Mouse (Mus musculus): ENCODE results near the gene Kin. TPM values are rescaled to one million over a fixed set of nuclear protein-coding genes. Genes with fewer than 3 reads are reported as not detected.

Kin gene
- 24.1 TPM for polyA plus RNA-seq (2021)

DNA sequence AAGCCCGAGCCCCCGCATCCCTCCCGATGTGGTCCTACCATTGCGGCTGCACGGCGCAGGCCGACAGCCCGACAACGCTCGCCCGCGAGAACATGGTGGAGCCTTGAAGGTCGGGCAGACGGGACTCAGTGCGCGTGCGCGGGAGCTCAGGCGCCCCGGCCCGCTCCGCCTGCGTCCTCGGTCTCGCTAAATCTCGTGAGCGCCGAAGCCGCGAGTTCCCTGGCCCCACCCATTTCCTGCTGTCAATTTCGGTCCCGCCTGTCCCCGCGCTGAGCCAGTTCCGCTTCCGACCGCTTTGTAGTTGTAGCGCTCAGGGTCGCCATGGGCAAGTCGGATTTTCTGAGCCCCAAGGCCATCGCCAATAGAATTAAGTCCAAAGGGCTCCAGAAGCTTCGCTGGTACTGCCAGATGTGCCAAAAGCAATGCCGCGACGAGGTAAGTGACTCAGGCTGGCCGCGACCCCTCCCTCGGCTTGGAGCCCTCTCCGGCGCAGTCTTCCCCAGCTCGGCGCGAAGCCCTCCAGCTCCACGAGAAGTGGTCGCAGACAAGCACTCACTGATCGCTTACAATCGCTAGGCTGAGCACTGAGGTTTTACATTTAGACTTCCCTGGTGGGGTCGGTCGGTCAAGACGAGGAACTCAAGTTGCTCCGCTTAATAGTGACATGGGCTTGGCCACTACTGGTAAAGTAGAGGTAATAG lies at the start of gene Kin, which contains the start of gene Atp5c1:
Gene Kin, plus strand, starts transcription at position 284 of the 701 bp plus-strand sequence.
Gene Atp5c1, minus strand, starts transcription at position 201 of the 701 bp plus-strand sequence.
- TF ChIP-seq CTCF (IDR thresholded peaks at IDR 0.05): no peak
- in situ Hi-C loops (cut with MboI; ENCODE audit: low pct_unique_long_range_greater_than_20kb): loop anchor here (25.0 kb wide), 1 partner anchor 1682 kb away; no protein-coding TSS in a partner anchor
- DNase-seq (ENCODE audit: low read depth, low spot score) (peak; percentile 60), ATAC-seq (peak; percentile 99)
- no peaks in the 10 kb centered on the region for H3K27me3 ChIP-seq
- ChIA-PET CTCF (interaction anchor here (0.8 to 1.2 kb wide), 2 partner anchors 15 to 20 kb away, joined by 3 read pairs; no protein-coding TSS in a partner anchor), POLR2A (interaction anchor here (1.1 kb wide), 1 partner anchor 11 kb away, joined by 4 read pairs; no protein-coding TSS in a partner anchor)

DNA sequence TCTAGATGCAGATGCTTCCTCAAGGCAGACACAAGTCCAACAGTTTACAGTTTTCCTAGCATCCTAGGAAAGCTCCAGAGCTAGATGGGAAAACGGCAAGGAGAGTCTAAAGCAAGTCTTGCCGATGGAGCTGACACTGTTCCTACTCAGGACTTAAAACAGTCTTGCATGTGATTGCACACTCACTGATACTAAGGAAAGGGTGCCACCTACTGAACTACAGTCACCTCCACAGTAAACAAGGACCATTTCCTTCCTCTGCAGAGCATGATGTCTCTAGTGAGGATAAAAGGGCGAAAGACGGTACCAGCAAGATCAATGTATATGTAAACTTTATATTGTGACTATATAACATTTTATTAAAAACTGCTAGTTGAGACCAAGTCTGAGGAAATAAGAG lies 46.7 kb upstream of the Kin start:
- in situ Hi-C loops (cut with MboI; ENCODE audit: low pct_unique_long_range_greater_than_20kb): no loop called here
- POLR2A ChIA-PET: no interaction called here
- CTCF ChIA-PET: no interaction called here
- no peak for TF ChIP-seq CTCF (IDR thresholded peaks at IDR 0.05)
- no peaks in the 10 kb centered on the region for H3K27me3 ChIP-seq
- ATAC-seq: no peak
- no peak for DNase-seq (ENCODE audit: low read depth, low spot score)

DNA sequence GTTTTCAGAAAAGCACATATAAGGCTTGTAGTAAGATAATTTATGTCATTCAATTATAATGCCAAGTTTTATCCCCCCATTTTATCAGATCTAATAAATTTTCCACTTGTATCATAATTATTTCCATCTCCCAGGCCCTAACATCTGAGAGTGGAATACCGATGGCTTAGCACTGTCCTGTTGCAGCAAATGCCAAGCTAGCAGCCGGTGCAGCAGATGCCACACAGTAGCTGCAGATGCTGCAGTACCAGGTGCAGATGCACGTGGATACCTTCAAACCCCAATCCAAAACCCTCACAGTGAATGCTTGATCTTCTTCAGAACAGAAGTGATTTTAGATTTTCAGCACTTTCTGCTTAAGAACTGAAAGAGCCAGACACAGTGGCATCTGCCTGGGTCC lies 45.4 kb upstream of the Kin start:
- POLR2A ChIA-PET: no interaction called here
- TF ChIP-seq CTCF (IDR thresholded peaks at IDR 0.05): no peak
- in situ Hi-C loops (cut with MboI; ENCODE audit: low pct_unique_long_range_greater_than_20kb): no loop called here

DNA sequence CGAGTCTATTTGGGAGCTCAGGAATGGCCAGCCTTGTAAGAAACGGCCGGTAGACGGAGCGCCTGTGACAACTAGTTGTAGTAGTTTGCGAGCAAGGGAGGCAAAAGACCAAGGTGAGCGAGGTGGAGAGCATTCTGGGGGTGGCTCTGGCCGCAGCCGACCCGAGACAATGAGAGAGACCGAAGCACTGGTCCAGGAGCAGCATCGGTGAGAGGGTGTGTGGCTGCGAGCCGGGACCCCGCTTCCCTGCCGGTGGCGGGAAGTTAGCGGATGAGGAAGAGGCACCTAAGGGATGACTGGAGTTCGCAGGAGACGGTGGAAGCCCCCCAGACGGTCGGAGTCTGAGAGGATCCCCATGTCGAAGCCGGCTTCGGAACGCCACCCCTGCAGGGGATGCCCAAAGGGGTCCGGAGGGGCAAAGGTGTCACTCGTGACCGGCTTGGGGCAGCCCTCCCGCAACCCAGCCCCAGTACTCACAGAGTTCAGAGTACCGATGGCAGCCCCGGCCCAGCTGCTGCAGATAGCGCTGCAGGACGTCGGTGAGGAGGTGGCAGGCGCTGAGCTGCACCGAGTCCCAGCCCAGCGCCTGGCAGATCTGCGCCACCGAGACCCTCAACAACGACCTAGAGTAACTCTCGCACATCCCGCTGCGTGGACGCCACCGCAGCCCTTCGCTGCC lies 32.5 kb upstream of the Kin start:
- no peak for TF ChIP-seq CTCF (IDR thresholded peaks at IDR 0.05)
- ChIA-PET CTCF (no interaction called here), POLR2A (no interaction called here)
- in situ Hi-C loops (cut with MboI; ENCODE audit: low pct_unique_long_range_greater_than_20kb): no loop called here
- DNase-seq (ENCODE audit: low read depth, low spot score) (no peak), ATAC-seq (peak; percentile 61)
- H3K27me3 ChIP-seq: no peaks in the 10 kb centered on the region

More for the DNA sequence above, 45.4 kb upstream of the Kin start:
- DNase-seq (ENCODE audit: low read depth, low spot score): no peak
- no peaks in the 10 kb centered on the region for H3K27me3 ChIP-seq
- CTCF ChIA-PET: interaction anchor here (1.4 kb wide), 1 partner anchor 1361 kb away, joined by 4 read pairs; no protein-coding TSS in a partner anchor
- no peak for ATAC-seq

DNA sequence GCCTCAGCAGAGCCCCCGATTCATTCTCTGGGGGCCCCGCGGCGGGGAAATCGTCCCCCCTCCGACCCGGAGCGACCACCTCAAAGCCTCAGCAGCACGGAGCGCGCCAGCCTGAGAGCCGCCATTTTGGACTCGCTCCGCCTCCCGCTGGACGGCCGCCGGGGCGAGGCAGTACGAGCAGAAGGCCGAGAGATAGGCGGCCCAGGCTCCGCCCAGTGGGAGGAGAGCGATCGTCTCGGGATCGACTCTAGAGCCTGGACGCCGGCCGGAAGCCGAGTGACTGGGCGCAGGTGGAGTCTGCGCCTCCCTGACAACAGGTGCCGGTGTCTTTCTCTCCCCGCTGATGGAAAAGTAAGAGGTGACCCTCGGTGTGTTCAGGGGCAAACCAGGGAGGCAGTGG lies 31.9 kb upstream of the Kin start, which contains the start of gene Taf3:
Gene Taf3, minus strand, starts transcription at position 136 of the 400 bp plus-strand sequence.
- no peaks in the 10 kb centered on the region for H3K27me3 ChIP-seq
- in situ Hi-C loops (cut with MboI; ENCODE audit: low pct_unique_long_range_greater_than_20kb): no loop called here
- TF ChIP-seq CTCF (IDR thresholded peaks at IDR 0.05): no peak
- DNase-seq (ENCODE audit: low read depth, low spot score): peak; percentile 20
- peak; percentile 80 for ATAC-seq
- ChIA-PET CTCF (no interaction called here), POLR2A (no interaction called here)

DNA sequence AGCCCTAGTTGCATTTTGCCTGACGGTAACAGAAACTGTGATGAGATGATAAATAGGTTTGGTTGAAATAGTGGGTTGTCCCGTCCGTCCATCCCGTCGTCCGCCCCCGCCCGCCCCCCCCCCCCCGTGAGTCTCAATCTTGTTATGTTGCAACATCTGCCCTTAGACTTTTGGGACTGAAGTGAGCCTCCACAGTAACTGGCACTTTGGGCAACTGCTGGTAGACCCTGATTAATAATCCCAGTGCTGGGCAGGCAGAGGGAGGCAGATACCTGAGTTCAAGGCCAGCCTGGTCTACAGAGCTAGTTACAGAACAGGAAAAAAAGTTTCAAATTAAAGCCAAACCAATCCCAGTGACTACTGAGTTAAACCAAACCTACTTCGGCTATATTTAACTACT lies 30.9 kb upstream of the Kin start:
- DNase-seq (ENCODE audit: low read depth, low spot score) (no peak), ATAC-seq (no peak)
- in situ Hi-C loops (cut with MboI; ENCODE audit: low pct_unique_long_range_greater_than_20kb): no loop called here
- H3K27me3 ChIP-seq: no peaks in the 10 kb centered on the region
- CTCF ChIA-PET: interaction anchor here (0.8 to 1.4 kb wide), 2 partner anchors 12 to 21 kb away, joined by 3 to 4 read pairs; no protein-coding TSS in a partner anchor
- POLR2A ChIA-PET: no interaction called here
- TF ChIP-seq CTCF (IDR thresholded peaks at IDR 0.05): no peak

DNA sequence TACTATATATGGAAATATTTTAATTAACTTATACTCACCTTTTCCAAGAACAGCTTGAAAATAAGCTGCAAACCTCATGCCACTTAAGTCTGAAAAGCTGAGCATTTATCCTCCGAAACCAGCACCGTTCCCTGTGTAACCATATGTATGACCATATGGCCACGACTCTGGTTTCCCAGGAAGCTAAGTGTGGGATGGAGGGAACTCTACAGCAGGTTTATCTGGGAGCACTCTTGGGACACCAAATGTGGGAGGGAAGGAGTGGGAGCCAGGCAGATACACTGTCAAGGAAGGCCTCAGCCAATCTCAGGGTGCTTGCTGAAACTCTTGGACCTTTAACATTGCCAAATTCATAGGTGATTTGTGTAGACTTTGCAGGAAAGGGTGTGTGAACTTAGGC lies 29.5 kb upstream of the Kin start:
- ChIA-PET CTCF (interaction anchor here (1.1 to 1.4 kb wide), 3 partner anchors 11 to 19 kb away, joined by 3 to 4 read pairs (median 4); no protein-coding TSS in a partner anchor), POLR2A (no interaction called here)
- no peak for ATAC-seq
- no peak for TF ChIP-seq CTCF (IDR thresholded peaks at IDR 0.05)
- DNase-seq (ENCODE audit: low read depth, low spot score): no peak
- no peaks in the 10 kb centered on the region for H3K27me3 ChIP-seq
- in situ Hi-C loops (cut with MboI; ENCODE audit: low pct_unique_long_range_greater_than_20kb): no loop called here

DNA sequence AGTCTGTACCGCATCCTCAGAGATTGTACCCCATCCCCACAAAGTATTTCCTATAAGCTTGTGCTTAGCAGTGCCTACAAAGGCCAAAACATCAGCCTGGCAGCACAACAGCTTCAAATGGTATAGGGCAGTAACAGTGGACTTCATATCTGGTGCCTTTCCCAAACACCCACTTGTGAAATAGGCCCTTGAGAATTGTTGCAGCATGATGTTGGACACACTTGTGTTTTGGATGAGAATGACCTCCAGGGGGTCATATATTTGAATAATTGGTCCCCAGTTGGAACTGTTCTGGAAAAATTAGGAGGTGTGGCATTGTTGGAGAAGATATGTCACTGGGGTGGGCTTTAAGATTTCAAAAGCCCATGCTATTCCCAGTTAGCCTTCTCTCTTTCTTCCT lies 28.4 kb upstream of the Kin start:
- no peak for TF ChIP-seq CTCF (IDR thresholded peaks at IDR 0.05)
- ATAC-seq (no peak), DNase-seq (ENCODE audit: low read depth, low spot score) (no peak)
- H3K27me3 ChIP-seq: no peaks in the 10 kb centered on the region
- in situ Hi-C loops (cut with MboI; ENCODE audit: low pct_unique_long_range_greater_than_20kb): no loop called here
- ChIA-PET POLR2A (no interaction called here), CTCF (interaction anchor here (1.4 kb wide), 2 partner anchors 10 to 22 kb away, joined by 3 to 4 read pairs; no protein-coding TSS in a partner anchor)

DNA sequence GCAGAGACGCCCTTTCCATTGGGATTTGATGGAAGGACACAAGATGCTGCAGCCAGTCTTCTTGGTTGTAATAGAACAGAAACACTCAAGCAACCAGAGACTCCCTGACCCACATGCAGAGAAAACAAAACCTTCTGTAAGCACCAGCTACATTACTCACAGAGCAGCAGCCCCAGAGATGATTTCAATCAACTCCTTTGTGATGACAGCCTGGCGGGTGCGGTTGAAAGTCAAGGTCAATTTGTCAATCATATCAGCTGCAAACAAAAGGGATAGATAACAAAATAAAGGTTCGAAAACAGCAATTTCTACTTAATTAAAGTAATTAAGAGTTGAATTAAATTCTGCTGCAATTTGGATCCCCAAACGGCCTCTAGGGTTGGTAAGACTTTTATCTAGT lies 21.6 kb upstream of the Kin start:
- H3K27me3 ChIP-seq: no peaks in the 10 kb centered on the region
- ChIA-PET POLR2A (no interaction called here), CTCF (interaction anchor here (1.2 kb wide), 1 partner anchor 19 kb away, joined by 3 read pairs; no protein-coding TSS in a partner anchor)
- in situ Hi-C loops (cut with MboI; ENCODE audit: low pct_unique_long_range_greater_than_20kb): no loop called here
- DNase-seq (ENCODE audit: low read depth, low spot score): no peak
- no peak for TF ChIP-seq CTCF (IDR thresholded peaks at IDR 0.05)
- no peak for ATAC-seq

DNA sequence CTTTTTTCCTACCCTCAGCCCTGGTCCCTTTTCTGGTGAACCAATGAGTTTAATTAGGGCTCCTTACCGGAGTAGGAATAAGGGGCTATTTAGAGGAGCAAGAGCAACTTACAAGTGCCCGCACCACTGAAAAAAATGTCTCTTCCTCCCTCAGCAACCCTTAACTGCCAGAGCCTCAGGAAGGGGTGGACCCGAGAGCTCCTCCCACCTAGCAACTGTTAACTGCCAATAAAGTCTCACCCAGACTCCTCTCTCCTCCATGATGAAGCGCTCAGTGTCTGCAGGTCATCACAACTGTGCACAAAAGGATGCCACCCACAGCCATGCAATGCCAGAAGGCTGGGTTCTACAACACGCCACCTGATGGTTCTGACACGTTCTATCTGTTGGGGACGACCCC lies 8.6 kb upstream of the Kin start:
- CTCF ChIA-PET: interaction anchor here (0.8 kb wide), 1 partner anchor 27 kb away, joined by 3 read pairs; no protein-coding TSS in a partner anchor
- POLR2A ChIA-PET: interaction anchor here (1.3 kb wide), 1 partner anchor 10 kb away, joined by 3 read pairs; no protein-coding TSS in a partner anchor
- ATAC-seq (no peak), DNase-seq (ENCODE audit: low read depth, low spot score) (no peak)
- no peaks in the 10 kb centered on the region for H3K27me3 ChIP-seq
- no peak for TF ChIP-seq CTCF (IDR thresholded peaks at IDR 0.05)
- in situ Hi-C loops (cut with MboI; ENCODE audit: low pct_unique_long_range_greater_than_20kb): no loop called here

DNA sequence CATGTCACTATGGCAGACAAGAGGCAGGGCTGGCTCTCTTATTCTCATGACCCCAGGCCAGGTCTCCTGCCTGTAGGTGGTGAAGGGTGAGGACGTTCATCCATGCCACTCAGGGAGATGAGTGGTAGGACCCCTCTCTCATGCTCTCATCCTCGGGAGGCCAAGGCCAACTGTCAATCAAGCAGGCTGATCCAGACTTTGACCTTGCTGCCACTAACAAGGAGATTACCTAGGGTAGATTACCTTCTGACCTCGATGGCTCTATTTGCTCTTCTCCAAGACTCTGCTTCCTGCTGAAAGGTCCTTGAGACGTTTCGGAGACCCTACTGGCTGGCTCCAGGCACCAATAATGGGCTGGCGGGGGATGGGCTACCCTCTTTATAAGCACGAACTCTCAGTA lies 5.9 kb upstream of the Kin start:
- no peak for TF ChIP-seq CTCF (IDR thresholded peaks at IDR 0.05)
- POLR2A ChIA-PET: interaction anchor here (0.5 kb wide), 1 partner anchor 59 kb away, joined by 4 read pairs; no protein-coding TSS in a partner anchor
- CTCF ChIA-PET: no interaction called here
- H3K27me3 ChIP-seq: no peaks in the 10 kb centered on the region
- DNase-seq (ENCODE audit: low read depth, low spot score) (no peak), ATAC-seq (no peak)
- in situ Hi-C loops (cut with MboI; ENCODE audit: low pct_unique_long_range_greater_than_20kb): no loop called here

Measured in Patski (cell line).